ENCODE assay signal across 27 mouse cellular contexts in genomic region chr6:82296673-82297328, GRCm38 (mm10).
DNase-seq lines count a peak whose midpoint lies in the region; ATAC-seq lines count a peak whose summit lies in the region.
"Had no signal": no experiment of that assay in that cellular context is flagged by ENCODE, and none has a peak within 500 bp of the region (broad histone marks: within the 10 kb centered on the region; RNA-seq: fewer than 3 reads in every experiment).

No protein-coding gene starts in this region.

- peak; percentile 62; the same call in 1 of the 2 replicates for ATAC-seq in midbrain, embryonic 14.5 days (ENCODE audit: low FRiP score, low TSS enrichment)
- no peak for ATAC-seq in midbrain, embryonic 11.5 days (ENCODE audit: low FRiP score)
- ATAC-seq in forebrain, embryonic 16.5 days = 0 out of 2 replicates have a peak, but pooled peaks have one; percentile 20
- ATAC-seq in hindbrain, embryonic 14.5 days (ENCODE audit: low FRiP score) = peak; percentile 89
- ATAC-seq in neural tube, embryonic 15.5 days (ENCODE audit: low FRiP score) = peak; percentile 75
- ATAC-seq: intestine, postnatal 0 days; liver, postnatal 0 days had no signal

- no peak overlapping the region for H3K9ac ChIP-seq in midbrain, embryonic 14.5 days (replicated peaks; ENCODE audit: low read length)
- H3K9ac ChIP-seq in midbrain, embryonic 11.5 days (ENCODE audit: low read length) = no peak overlapping the region
- no peak overlapping the region for H3K9ac ChIP-seq in forebrain, embryonic 16.5 days (replicated peaks; ENCODE audit: low read depth, low read length)
- H3K9ac ChIP-seq in hindbrain, embryonic 14.5 days = no peak overlapping the region
- no peak overlapping the region for H3K9ac ChIP-seq in neural tube, embryonic 15.5 days (replicated peaks)
- H3K9ac ChIP-seq: embryonic facial prominence, embryonic 13.5 days; limb, embryonic 12.5 days; liver, postnatal 0 days; stomach, embryonic 15.5 days had no signal

- peak; percentile 13 for DNase-seq in midbrain, embryonic 14.5 days
- DNase-seq in midbrain, embryonic 11.5 days (ENCODE audit: low spot score, missing footprints) = no peak
- DNase-seq in hindbrain, embryonic 14.5 days (ENCODE audit: low spot score) = peak; percentile 63
- DNase-seq in heart, postnatal 25 days (ENCODE audit: low spot score) = no peak
- no peak for DNase-seq in gastrocnemius, postnatal 10 days
- DNase-seq: adrenal gland, adult 2 months; cerebellum, adult 18-20 months; cerebellum, postnatal 36 days; embryo, embryonic 11 days; gastrocnemius, adult 2 months; kidney, postnatal 36 days; layer of hippocampus, postnatal 36 days; liver, postnatal 0 days; lung, postnatal 10 days; right cerebral cortex, postnatal 4 days; thymus, postnatal 25 days had no signal

- 73% methylated on average over 4 of the region's 4 CpGs for WGBS in midbrain, embryonic 14.5 days
- WGBS in midbrain, embryonic 11.5 days = 85% methylated on average over 4 of the region's 4 CpGs
- WGBS in forebrain, embryonic 16.5 days = 29% methylated on average over 4 of the region's 4 CpGs
- WGBS in hindbrain, embryonic 14.5 days = 43% methylated on average over 4 of the region's 4 CpGs
- WGBS in neural tube, embryonic 15.5 days = 47% methylated on average over 4 of the region's 4 CpGs

- H3K4me3 ChIP-seq in midbrain, embryonic 14.5 days (replicated peaks; ENCODE audit: low read depth, low read length) = no peak overlapping the region
- no peak overlapping the region for H3K4me3 ChIP-seq in midbrain, embryonic 11.5 days (ENCODE audit: low read depth, low read length)
- no peak overlapping the region for H3K4me3 ChIP-seq in forebrain, embryonic 16.5 days (replicated peaks; ENCODE audit: low read length)
- H3K4me3 ChIP-seq in hindbrain, embryonic 14.5 days (replicated peaks; ENCODE audit: low read length) = no peak overlapping the region
- no peak overlapping the region for H3K4me3 ChIP-seq in neural tube, embryonic 15.5 days (replicated peaks)
- H3K4me3 ChIP-seq: embryonic facial prominence, embryonic 13.5 days; erythroblast, embryonic 14.5 days; gastrocnemius, adult 2 months; heart, embryonic 10.5 days; limb, embryonic 12.5 days; midbrain, embryonic 10.5 days; myocyte; stomach, embryonic 15.5 days had no signal

- no peaks in the 10 kb centered on the region for H3K9me3 ChIP-seq in midbrain, embryonic 14.5 days (ENCODE audit: control insufficient read depth, low read length)
- no peaks in the 10 kb centered on the region for H3K9me3 ChIP-seq in midbrain, embryonic 11.5 days (ENCODE audit: control insufficient read depth, low read length)
- no peaks in the 10 kb centered on the region for H3K9me3 ChIP-seq in forebrain, embryonic 16.5 days (ENCODE audit: control insufficient read depth, low read length)
- H3K9me3 ChIP-seq in hindbrain, embryonic 14.5 days (ENCODE audit: control insufficient read depth, low read length) = no peaks in the 10 kb centered on the region
- no peaks in the 10 kb centered on the region for H3K9me3 ChIP-seq in neural tube, embryonic 15.5 days (replicated peaks)
- H3K9me3 ChIP-seq: embryonic facial prominence, embryonic 13.5 days; heart, embryonic 10.5 days; limb, embryonic 12.5 days; midbrain, embryonic 10.5 days; stomach, embryonic 15.5 days had no signal

- H3K36me3 ChIP-seq in midbrain, embryonic 14.5 days (ENCODE audit: control insufficient read depth, insufficient read depth, low read length) = no peaks in the 10 kb centered on the region
- no peaks in the 10 kb centered on the region for H3K36me3 ChIP-seq in midbrain, embryonic 11.5 days (ENCODE audit: control insufficient read depth, insufficient read depth, low read length)
- no peaks in the 10 kb centered on the region for H3K36me3 ChIP-seq in forebrain, embryonic 16.5 days (ENCODE audit: control insufficient read depth, insufficient read depth)
- no peaks in the 10 kb centered on the region for H3K36me3 ChIP-seq in hindbrain, embryonic 14.5 days (replicated peaks; ENCODE audit: control insufficient read depth, insufficient read depth)
- no peaks in the 10 kb centered on the region for H3K36me3 ChIP-seq in neural tube, embryonic 15.5 days
- H3K36me3 ChIP-seq: embryonic facial prominence, embryonic 13.5 days; heart, embryonic 10.5 days; limb, embryonic 12.5 days; midbrain, embryonic 10.5 days; stomach, embryonic 15.5 days had no signal

- H3K4me2 ChIP-seq in midbrain, embryonic 14.5 days (ENCODE audit: low read length) = no peak overlapping the region
- H3K4me2 ChIP-seq in midbrain, embryonic 11.5 days = no peak overlapping the region
- no peak overlapping the region for H3K4me2 ChIP-seq in forebrain, embryonic 16.5 days (ENCODE audit: low read length)
- H3K4me2 ChIP-seq in hindbrain, embryonic 14.5 days (replicated peaks) = no peak overlapping the region
- no peak overlapping the region for H3K4me2 ChIP-seq in neural tube, embryonic 15.5 days
- H3K4me2 ChIP-seq: embryonic facial prominence, embryonic 13.5 days; limb, embryonic 12.5 days; liver, embryonic 11.5 days; stomach, embryonic 15.5 days had no signal

- H3K27ac ChIP-seq in midbrain, embryonic 14.5 days (replicated peaks; ENCODE audit: low read depth, low read length) = no peak overlapping the region
- no peak overlapping the region for H3K27ac ChIP-seq in midbrain, embryonic 11.5 days (ENCODE audit: low read depth, low read length)
- no peak overlapping the region for H3K27ac ChIP-seq in forebrain, embryonic 16.5 days (ENCODE audit: low read length)
- no peak overlapping the region for H3K27ac ChIP-seq in hindbrain, embryonic 14.5 days
- H3K27ac ChIP-seq in neural tube, embryonic 15.5 days (replicated peaks) = no peak overlapping the region
- H3K27ac ChIP-seq: embryonic facial prominence, embryonic 13.5 days; gastrocnemius, adult 2 months; heart, embryonic 10.5 days; limb, embryonic 12.5 days; midbrain, embryonic 10.5 days; stomach, embryonic 15.5 days had no signal

- no peaks in the 10 kb centered on the region for H3K27me3 ChIP-seq in midbrain, embryonic 14.5 days (ENCODE audit: control insufficient read depth, insufficient read depth, low read length)
- H3K27me3 ChIP-seq in midbrain, embryonic 11.5 days (ENCODE audit: control insufficient read depth, insufficient read depth, low read length) = no peaks in the 10 kb centered on the region
- no peaks in the 10 kb centered on the region for H3K27me3 ChIP-seq in forebrain, embryonic 16.5 days (replicated peaks; ENCODE audit: control insufficient read depth, insufficient read depth, low read length)
- no peaks in the 10 kb centered on the region for H3K27me3 ChIP-seq in hindbrain, embryonic 14.5 days (ENCODE audit: control insufficient read depth, insufficient read depth, low read length)
- H3K27me3 ChIP-seq in neural tube, embryonic 15.5 days (replicated peaks) = no peaks in the 10 kb centered on the region
- H3K27me3 ChIP-seq: embryonic facial prominence, embryonic 13.5 days; limb, embryonic 12.5 days; stomach, embryonic 15.5 days had no signal

- H3K4me1 ChIP-seq in midbrain, embryonic 14.5 days (ENCODE audit: control insufficient read depth, insufficient read depth, low read length) = no peaks in the 10 kb centered on the region
- no peaks in the 10 kb centered on the region for H3K4me1 ChIP-seq in midbrain, embryonic 11.5 days (ENCODE audit: control insufficient read depth, insufficient read depth, low read length)
- H3K4me1 ChIP-seq in forebrain, embryonic 16.5 days (replicated peaks; ENCODE audit: control insufficient read depth, insufficient read depth, low read length) = no peaks in the 10 kb centered on the region
- no peaks in the 10 kb centered on the region for H3K4me1 ChIP-seq in hindbrain, embryonic 14.5 days (replicated peaks; ENCODE audit: control insufficient read depth, insufficient read depth, low read length)
- 0 out of 2 replicates have a peak, but pooled peaks cover 3% of the 10 kb centered on the region for H3K4me1 ChIP-seq in neural tube, embryonic 15.5 days
- H3K4me1 ChIP-seq: embryonic facial prominence, embryonic 13.5 days; heart, embryonic 10.5 days; limb, embryonic 12.5 days; midbrain, embryonic 10.5 days; stomach, embryonic 15.5 days had no signal

- intact Hi-C loops in heart, postnatal 25 days (cut with DNase I) = no loop called here

Comparison
In these comparisons a context has a peak if more than half of its experiments do, and no peak if none do; other contexts are left out.
1. DNase-seq: peak in midbrain, embryonic 14.5 days (single experiment) and hindbrain, embryonic 14.5 days (single experiment); none in midbrain, embryonic 11.5 days (single experiment), heart, postnatal 25 days (single experiment) and gastrocnemius, postnatal 10 days (single experiment).